Mouse (Mus musculus) embryonic facial prominence, embryonic 14.5 days (tissue): ENCODE results near the gene Ccdc86. TPM values are rescaled to one million over a fixed set of nuclear protein-coding genes. Genes with fewer than 3 reads are reported as not detected.

Experiments used
- ATAC-seq: fragments of 200-750 bp; cut with Nextera tagmentation; 2 replicates; pipeline ENCODE4 v1.8.0; 2017; ENCODE audit warnings: low read depth, moderate number of reproducible peaks, moderate TSS enrichment
- DNase-seq: peaks from one replicate; pipeline ENCODE4 v3.0.0-alpha.2; 2015; ENCODE audit warnings: low spot score
- H3K27ac ChIP-seq: fragments of 300-500 bp; sonication (generic); replicated peaks from 2 replicates; pipeline ENCODE4 v1.5.1; 2014; ENCODE audit warnings: low read depth, mild to moderate bottlenecking, low read length, moderate library complexity
- H3K27me3 ChIP-seq: fragments of 300-500 bp; sonication (generic); replicated peaks from 2 replicates; pipeline ENCODE4 v1.6.1; 2014; ENCODE audit warnings: low read length; ENCODE audit not compliant: control insufficient read depth, insufficient read depth
- H3K36me3 ChIP-seq: fragments of 300-500 bp; sonication (generic); 2 replicates; pipeline ENCODE4 v1.6.1; 2014; ENCODE audit warnings: low read length, mixed read lengths; ENCODE audit not compliant: control insufficient read depth, insufficient read depth
- H3K4me1 ChIP-seq: fragments of 300-500 bp; sonication (generic); 2 replicates; pipeline ENCODE4 v1.6.1; 2014; ENCODE audit warnings: antibody characterized with exemption, low read length; ENCODE audit not compliant: control insufficient read depth, insufficient read depth
- H3K4me2 ChIP-seq: fragments of 300-500 bp; sonication (generic); 2 replicates; pipeline ENCODE4 v1.6.1; 2014; ENCODE audit warnings: low read depth, mild to moderate bottlenecking, low read length, moderate library complexity, mixed read lengths
- H3K4me3 ChIP-seq: fragments of 300-500 bp; sonication (generic); 2 replicates; pipeline ENCODE4 v1.5.1; 2014; ENCODE audit warnings: low read depth, mild to moderate bottlenecking, low read length
- H3K9ac ChIP-seq: fragments of 300-500 bp; sonication (generic); 2 replicates; pipeline ENCODE4 v1.6.1; 2014; ENCODE audit warnings: low read depth, mild to moderate bottlenecking, low read length, moderate library complexity, mixed read lengths
- H3K9me3 ChIP-seq: fragments of 300-500 bp; sonication (generic); 2 replicates; pipeline ENCODE4 v1.6.1; 2016; ENCODE audit warnings: low read length; ENCODE audit not compliant: control insufficient read depth
- WGBS: fragments of 180-500 bp; shearing (Covaris S2); extraction: QIAGEN DNeasy Blood & Tissue Kit; methylation state at CpG from one replicate; pipeline ENCODE4 v1.1.7; 2014; 5-methylcytosine and 5-hydroxymethylcytosine counted together
- polyA plus RNA-seq: library from polyadenylated mRNA; unstranded; fragments of >200 nt; fragmentation: Nextera tagmentation; extraction: Ambion mirVana; gene quantifications from 2 replicates; pipeline ENCODE4 v1.2.1, GENCODE M21; 2014

Gene Ccdc86
- polyA plus RNA-seq, result 22.4 and 25.2 TPM in 2 replicates

- Histone ChIP-seq H3K9ac (peak within 1 kb of the TSS; percentile 83), H3K4me3 (peak within 1 kb of the TSS; percentile 56), H3K4me2 (peak within 1 kb of the TSS; percentile 89), H3K4me1 (peaks cover 16% of the 10 kb centered on the region), H3K27me3 (no peaks in the 10 kb centered on the region), H3K27ac (peak within 1 kb of the TSS; percentile 57), H3K9me3 (no peaks in the 10 kb centered on the region), H3K36me3 (peaks cover 24% of the 10 kb centered on the region)
- WGBS, result under 1% methylated on average over 25 of the region's 30 CpGs
- DNase-seq, result peak; percentile 99
- ATAC-seq, result peak; percentile 96
These were observed at the start of gene Ccdc86 for GRCm38 (mm10) chr19:10949112-10949511. Gene Ccdc86, minus strand, starts transcription at chr19:10949266.

DNA sequence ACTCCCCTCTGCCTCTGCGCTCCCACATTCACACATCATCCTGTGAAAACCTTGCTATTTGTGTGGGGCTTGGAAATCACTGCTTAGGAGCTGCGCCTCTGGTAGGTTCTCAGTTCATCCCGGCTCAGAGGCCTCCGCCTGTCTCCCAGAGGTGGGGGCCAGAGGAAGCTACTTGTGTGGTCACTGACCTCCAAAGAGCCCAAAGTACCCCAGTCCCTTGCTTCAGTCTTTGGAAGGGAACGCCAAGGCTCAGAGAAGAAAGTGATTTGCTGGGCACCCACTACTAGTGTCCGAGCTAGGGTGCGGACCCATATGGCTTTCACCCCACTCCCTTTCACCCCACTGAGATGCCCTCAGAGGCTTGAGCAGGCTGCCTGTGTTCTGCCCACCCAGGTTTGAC lies 44.1 kb upstream of the Ccdc86 start, which contains the start of gene Ms4a15:
TSS of gene Ms4a15 (minus strand) at position 101 of the 400 bp plus-strand sequence.
- 78% methylated on average over 7 of the region's 7 CpGs for WGBS
- ATAC-seq (no peak), DNase-seq (no peak)

DNA sequence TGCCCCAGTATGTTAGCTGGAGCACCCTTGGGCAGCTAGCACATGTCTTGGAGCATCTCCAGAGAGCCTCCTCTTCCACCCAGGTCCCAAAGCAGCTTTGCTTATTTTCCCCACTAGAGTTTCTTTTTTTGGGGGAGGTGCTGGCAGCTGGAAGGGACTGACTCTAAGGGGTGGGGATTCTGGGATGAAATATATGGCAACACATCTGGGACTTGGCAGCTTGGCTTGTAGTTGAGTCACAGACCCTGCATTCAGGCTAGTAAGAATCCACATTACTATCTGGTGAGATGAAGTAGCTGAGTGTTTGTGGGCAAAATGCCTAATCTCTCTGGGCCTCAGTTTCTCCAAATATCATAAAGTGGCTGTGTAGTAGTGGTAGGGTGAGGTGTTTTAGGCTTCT lies 42.8 kb upstream of the Ccdc86 start:
- Histone ChIP-seq H3K4me2 (no peak overlapping the region), H3K27ac (no peak overlapping the region), H3K27me3 (no peaks in the 10 kb centered on the region; the same call in 1 of the 2 replicates), H3K9ac (no peak overlapping the region), H3K4me1 (no peaks in the 10 kb centered on the region), H3K4me3 (no peak overlapping the region), H3K36me3 (no peaks in the 10 kb centered on the region), H3K9me3 (no peaks in the 10 kb centered on the region)
- DNase-seq, result no peak
- ATAC-seq, result no peak

More for the DNA sequence above, 44.1 kb upstream of the Ccdc86 start, which contains the start of gene Ms4a15:
- H3K4me3 ChIP-seq, result no peak within 1 kb of the TSS
- no peak within 1 kb of the TSS for H3K27ac ChIP-seq
- H3K27me3 ChIP-seq, result no peaks in the 10 kb centered on the region; the same call in 1 of the 2 replicates
- no peak within 1 kb of the TSS for H3K9ac ChIP-seq
- H3K9me3 ChIP-seq, result no peaks in the 10 kb centered on the region
- H3K36me3 ChIP-seq, result no peaks in the 10 kb centered on the region
- H3K4me1 ChIP-seq, result no peaks in the 10 kb centered on the region
- no peak within 1 kb of the TSS for H3K4me2 ChIP-seq

- no peak for ATAC-seq
- no peaks in the 10 kb centered on the region for H3K9me3 ChIP-seq
- H3K36me3 ChIP-seq, result no peaks in the 10 kb centered on the region
- no peaks in the 10 kb centered on the region for H3K4me1 ChIP-seq
- H3K9ac ChIP-seq, result no peak overlapping the region
- DNase-seq, result no peak
- no peak overlapping the region for H3K27ac ChIP-seq
- H3K4me3 ChIP-seq, result no peak overlapping the region
- H3K4me2 ChIP-seq, result no peak overlapping the region
- no peaks in the 10 kb centered on the region; the same call in 1 of the 2 replicates for H3K27me3 ChIP-seq
- 53% methylated on average over 1 of the region's 1 CpGs for WGBS
These were observed 41.7 kb upstream of the Ccdc86 start for GRCm38 (mm10) chr19:10990751-10991150.

DNA sequence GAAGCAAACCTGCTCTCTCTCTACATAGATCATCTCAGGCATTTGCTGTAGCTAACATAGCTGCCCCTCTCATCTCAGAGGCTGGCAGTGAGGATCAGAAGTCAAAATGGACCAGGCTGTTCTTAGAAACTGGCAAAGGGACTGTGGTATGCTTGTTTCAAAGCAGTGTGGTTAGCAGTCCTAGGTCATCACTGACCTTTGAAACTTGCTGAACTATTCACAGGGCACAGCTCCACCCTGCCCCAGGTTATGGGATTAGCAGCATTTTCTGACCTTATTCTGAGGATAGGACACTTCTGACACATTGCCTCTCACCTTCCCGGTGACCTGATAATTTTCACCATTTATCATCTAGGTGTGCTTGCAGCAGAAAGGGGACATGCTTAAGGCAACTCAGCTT lies 39.5 kb upstream of the Ccdc86 start:
- Histone ChIP-seq H3K36me3 (no peaks in the 10 kb centered on the region), H3K4me3 (no peak overlapping the region), H3K27ac (no peak overlapping the region), H3K9ac (no peak overlapping the region), H3K9me3 (no peaks in the 10 kb centered on the region), H3K27me3 (no peaks in the 10 kb centered on the region; the same call in 1 of the 2 replicates), H3K4me2 (no peak overlapping the region), H3K4me1 (no peaks in the 10 kb centered on the region)
- WGBS, result 85% methylated on average over 1 of the region's 1 CpGs
- ATAC-seq (no peak), DNase-seq (no peak)

- DNase-seq, result no peak
- no peak overlapping the region for H3K4me2 ChIP-seq
- WGBS, result 81% methylated on average over 4 of the region's 4 CpGs
- no peaks in the 10 kb centered on the region for H3K36me3 ChIP-seq
- no peak overlapping the region for H3K4me3 ChIP-seq
- no peaks in the 10 kb centered on the region for H3K4me1 ChIP-seq
- no peak overlapping the region for H3K9ac ChIP-seq
- no peak for ATAC-seq
- H3K27me3 ChIP-seq, result no peaks in the 10 kb centered on the region; the same call in 1 of the 2 replicates
- H3K27ac ChIP-seq, result no peak overlapping the region
- no peaks in the 10 kb centered on the region for H3K9me3 ChIP-seq
These were observed 36.8 kb upstream of the Ccdc86 start for GRCm38 (mm10) chr19:10985889-10986288.

DNA sequence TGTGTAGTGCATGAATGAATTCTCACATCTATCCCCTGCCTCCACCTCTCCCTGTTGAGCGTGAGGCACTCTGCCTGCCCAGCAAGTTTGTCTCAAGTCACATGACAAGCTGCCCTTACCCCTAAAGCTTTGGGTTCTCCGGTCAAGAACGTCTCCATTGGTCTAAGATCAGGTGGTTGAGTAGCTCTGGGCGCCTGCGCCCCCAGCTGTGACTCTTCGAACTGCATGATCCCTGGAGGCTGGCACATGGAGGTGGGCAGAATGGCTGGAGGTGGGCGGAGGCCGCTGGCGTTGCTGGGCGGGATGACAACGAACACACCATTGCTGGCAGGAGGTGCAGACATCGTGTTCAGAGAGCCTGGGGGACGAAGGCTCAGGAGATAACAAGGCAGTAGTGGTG lies 35.5 kb upstream of the Ccdc86 start:
- H3K9ac ChIP-seq, result no peak overlapping the region

GRCm38 (mm10) chr19:10983146-10983545 lies 34.1 kb upstream of the Ccdc86 start:
- WGBS, result 30% methylated on average over 10 of the region's 14 CpGs
- Histone ChIP-seq H3K36me3 (no peaks in the 10 kb centered on the region), H3K9me3 (no peaks in the 10 kb centered on the region), H3K27me3 (no peaks in the 10 kb centered on the region), H3K9ac (no peak overlapping the region), H3K4me1 (0 out of 2 replicates have a peak, but pooled peaks cover under 1% of the 10 kb centered on the region), H3K4me2 (no peak overlapping the region), H3K4me3 (no peak overlapping the region), H3K27ac (no peak overlapping the region)
- DNase-seq, result no peak
- no peak for ATAC-seq

More for the DNA sequence above, 35.5 kb upstream of the Ccdc86 start:
- no peak for DNase-seq
- WGBS, result 75% methylated on average over 13 of the region's 13 CpGs
- no peak for ATAC-seq
- Histone ChIP-seq H3K4me3 (no peak overlapping the region), H3K9me3 (no peaks in the 10 kb centered on the region), H3K4me1 (no peaks in the 10 kb centered on the region), H3K4me2 (no peak overlapping the region), H3K27ac (no peak overlapping the region), H3K27me3 (no peaks in the 10 kb centered on the region), H3K36me3 (no peaks in the 10 kb centered on the region)

- no peak overlapping the region for H3K27ac ChIP-seq
- DNase-seq (no peak), ATAC-seq (no peak)
- no peak overlapping the region for H3K4me2 ChIP-seq
- no peaks in the 10 kb centered on the region for H3K9me3 ChIP-seq
- WGBS, result 94% methylated on average over 5 of the region's 5 CpGs
- H3K4me3 ChIP-seq, result no peak overlapping the region
- no peak overlapping the region for H3K9ac ChIP-seq
- no peaks in the 10 kb centered on the region for H3K36me3 ChIP-seq
- 0 out of 2 replicates have a peak, but pooled peaks cover 5% of the 10 kb centered on the region for H3K4me1 ChIP-seq
- H3K27me3 ChIP-seq, result no peaks in the 10 kb centered on the region
These were observed 31.1 kb upstream of the Ccdc86 start for GRCm38 (mm10) chr19:10980210-10980609.
